Mouse (Mus musculus) brown adipose tissue, adult 24 weeks (tissue): ENCODE measurements around the gene Nxpe3. TPM values are rescaled to one million over a fixed set of nuclear protein-coding genes. Genes with fewer than 3 reads are reported as not detected.

ENCODE experiments used
- H3K27ac ChIP-seq: fragments of 200-500 bp; replicated peaks from 2 replicates; pipeline ENCODE4 v1.5.1; 2012; ENCODE audit warnings: low read depth, mild to moderate bottlenecking, low read length
- H3K4me1 ChIP-seq: fragments of 200-500 bp; 2 replicates; pipeline ENCODE4 v1.6.1; 2012; ENCODE audit warnings: low read length, mixed read lengths; ENCODE audit not compliant: control insufficient read depth, insufficient read depth, insufficient read length
- H3K4me3 ChIP-seq: fragments of 200-500 bp; 2 replicates; pipeline ENCODE4 v1.5.1; 2012; ENCODE audit warnings: low read depth, mild to moderate bottlenecking, low read length, moderate library complexity; ENCODE audit not compliant: insufficient read depth
- polyA plus RNA-seq: library from polyadenylated mRNA; stranded (reverse); fragments of >200 nt; gene quantifications from 2 replicates; pipeline ENCODE4 v1.2.4, GENCODE M21; 2012; ENCODE audit not compliant: missing spikeins, insufficient read depth, insufficient read length

The Nxpe3 gene
- polyA plus RNA-seq, 1 experiment, result not detected

DNA sequence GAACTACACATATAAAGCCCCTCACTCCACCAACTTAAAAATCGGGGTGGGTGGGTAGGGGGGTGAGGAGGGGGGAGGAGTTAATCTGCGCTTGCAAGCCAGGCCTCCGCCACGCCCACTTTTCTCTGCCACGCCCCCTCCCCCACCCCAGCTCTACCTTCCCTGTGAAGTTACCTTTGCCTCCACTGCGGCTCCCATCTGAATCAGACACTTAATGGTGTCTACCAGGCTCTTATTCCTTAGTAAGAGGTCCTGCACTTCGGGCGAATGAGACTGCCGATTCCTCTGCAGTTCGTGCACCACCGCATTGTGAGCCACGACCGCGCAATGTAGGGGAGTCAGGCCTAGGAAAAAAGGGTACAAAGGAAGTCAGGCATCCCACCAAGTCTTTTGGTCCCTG, 79.6 kb downstream of the Nxpe3 start:
- H3K27ac ChIP-seq, result no peak overlapping the region

DNA sequence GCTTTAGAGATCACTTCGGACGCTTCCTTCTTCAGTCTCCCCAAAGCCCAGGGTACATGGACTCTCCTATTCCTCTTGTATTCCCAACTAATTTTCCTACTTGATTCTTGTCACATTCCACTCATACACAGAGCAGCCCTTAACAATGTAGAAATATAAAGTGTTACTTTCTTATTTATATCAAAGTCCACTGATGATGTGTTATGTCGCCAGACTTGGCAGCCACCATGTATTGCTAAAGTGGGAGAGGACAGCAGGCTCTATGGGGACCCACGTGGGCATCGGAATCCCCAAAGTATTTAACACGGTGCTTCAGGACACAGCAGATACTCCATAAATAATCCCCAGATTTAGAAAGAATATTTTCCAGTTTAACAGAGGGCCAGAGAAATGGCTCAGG, 80.4 kb downstream of the Nxpe3 start:
- peak overlapping the region; percentile 33; the same call in 1 of the 2 replicates for H3K27ac ChIP-seq
- H3K4me1 ChIP-seq, result peaks cover 2% of the 10 kb centered on the region; the same call in 1 of the 2 replicates
- no peak overlapping the region for H3K4me3 ChIP-seq

More for the DNA sequence above, 79.6 kb downstream of the Nxpe3 start:
- no peak overlapping the region for H3K4me3 ChIP-seq
- peaks cover 2% of the 10 kb centered on the region; the same call in 1 of the 2 replicates for H3K4me1 ChIP-seq

DNA sequence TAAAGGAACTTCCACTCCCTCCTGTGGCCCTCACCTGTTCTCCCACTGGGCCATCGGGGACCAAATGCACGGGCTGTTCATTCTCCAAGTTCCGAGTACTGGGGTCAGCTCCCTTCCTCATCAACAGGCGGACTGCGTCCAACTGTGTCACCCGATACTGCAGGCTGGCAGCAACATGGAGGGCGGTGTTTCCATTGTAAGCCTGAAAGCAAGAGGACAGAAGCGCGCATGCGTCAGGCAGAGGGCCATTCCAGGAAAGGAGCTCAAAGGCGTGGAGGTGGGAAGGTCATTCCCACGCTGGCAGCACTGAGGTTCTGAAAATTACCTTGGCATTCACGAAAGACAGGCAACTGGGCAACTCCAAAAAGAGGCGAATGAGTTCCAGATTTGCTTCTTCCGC, 81.2 kb downstream of the Nxpe3 start:
- Histone ChIP-seq H3K4me3 (no peak overlapping the region), H3K27ac (0 out of 2 replicates have a peak overlapping the region, but pooled peaks have one; percentile 31), H3K4me1 (no peaks in the 10 kb centered on the region)

DNA sequence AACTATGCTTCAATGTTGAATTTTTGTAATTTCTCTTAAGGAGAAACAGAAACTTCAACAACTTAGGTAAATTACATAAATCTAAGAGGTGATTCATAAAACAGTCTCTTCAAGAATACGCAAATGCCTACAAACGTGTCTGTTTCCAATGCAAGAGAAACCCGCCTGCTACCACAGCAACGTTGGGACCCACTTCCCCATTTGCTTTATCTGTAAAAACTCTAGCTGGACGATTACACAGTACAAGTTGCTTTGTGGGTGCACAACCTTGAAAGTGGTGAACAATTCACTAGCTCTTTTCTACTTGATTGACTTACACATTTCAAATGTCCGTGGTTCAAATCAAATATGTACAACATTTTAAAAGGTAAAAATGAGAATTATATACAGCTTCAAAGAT, 83.3 kb downstream of the Nxpe3 start:
- Histone ChIP-seq H3K4me1 (peaks cover 3% of the 10 kb centered on the region; the same call in 1 of the 2 replicates), H3K4me3 (no peak overlapping the region), H3K27ac (no peak overlapping the region)

GRCm38 (mm10) chr16:55809779-55810514, 85.1 kb downstream of the Nxpe3 start:
- no peak overlapping the region for H3K27ac ChIP-seq
- peaks cover 3% of the 10 kb centered on the region; the same call in 1 of the 2 replicates for H3K4me1 ChIP-seq
- no peak overlapping the region for H3K4me3 ChIP-seq

DNA sequence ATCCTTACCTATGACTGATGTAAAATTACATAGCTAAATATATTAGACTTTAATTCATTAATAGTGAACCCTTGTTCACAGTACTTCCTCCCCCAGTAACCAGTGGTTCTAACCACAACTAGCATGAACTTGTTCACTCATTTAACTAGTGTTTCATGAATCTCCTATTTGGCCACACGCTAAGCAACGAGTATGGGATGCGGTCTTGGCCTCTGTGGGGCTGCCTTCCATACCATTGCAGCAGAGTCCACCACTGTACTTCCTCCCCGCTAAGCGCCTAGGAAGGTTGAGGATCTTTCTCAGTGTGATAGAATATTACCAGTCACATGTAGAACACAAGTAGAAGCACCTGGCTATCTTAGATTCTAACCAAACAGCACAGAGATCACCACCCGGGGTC, 85.7 kb downstream of the Nxpe3 start:
- no peak overlapping the region for H3K4me3 ChIP-seq
- H3K27ac ChIP-seq, result no peak overlapping the region
- H3K4me1 ChIP-seq, result peaks cover 3% of the 10 kb centered on the region; the same call in 1 of the 2 replicates

DNA sequence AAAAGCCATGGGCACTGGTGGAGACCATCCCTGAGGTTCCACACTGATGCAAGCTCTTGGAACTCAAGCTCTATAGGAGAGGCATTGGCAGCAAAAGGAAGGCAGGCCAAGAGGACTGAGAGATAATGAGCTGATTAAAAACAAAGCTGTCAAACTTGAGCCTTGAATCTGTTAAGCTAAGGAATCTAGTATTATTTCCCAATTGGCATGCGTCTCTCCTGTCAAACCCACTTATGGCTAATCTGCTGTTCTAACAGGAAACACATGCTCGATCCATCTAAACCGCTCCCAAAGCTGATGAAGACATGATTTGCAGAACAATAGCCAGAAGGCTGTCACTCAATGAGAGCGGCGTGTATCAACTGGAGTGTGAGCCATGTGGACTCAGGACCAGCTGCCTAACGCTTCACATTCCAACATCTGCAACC, 87.6 kb downstream of the Nxpe3 start:
- H3K4me3 ChIP-seq, result no peak overlapping the region
- H3K4me1 ChIP-seq, result peaks cover 3% of the 10 kb centered on the region; the same call in 1 of the 2 replicates
- H3K27ac ChIP-seq, result no peak overlapping the region

DNA sequence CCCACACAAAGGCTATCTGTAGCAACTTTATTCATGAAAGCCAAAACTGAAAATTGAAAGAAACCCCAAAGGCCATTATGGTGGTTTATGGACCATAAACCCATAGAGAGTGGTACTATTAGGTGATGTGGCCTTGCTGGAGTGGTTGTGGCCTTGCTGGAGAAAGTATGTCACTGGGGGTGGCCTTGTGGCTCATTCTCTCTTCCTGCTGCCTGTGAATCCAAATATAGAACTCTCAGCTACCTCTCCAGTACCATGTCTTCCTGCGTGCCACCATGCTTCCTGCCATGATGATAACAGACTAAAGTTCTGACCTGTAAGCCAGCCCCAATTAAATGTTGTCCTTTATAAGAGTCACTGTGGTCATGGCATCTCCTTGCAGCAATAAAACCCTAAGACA, 90.3 kb downstream of the Nxpe3 start:
- Histone ChIP-seq H3K4me3 (no peak overlapping the region), H3K27ac (no peak overlapping the region), H3K4me1 (peaks cover 3% of the 10 kb centered on the region; the same call in 1 of the 2 replicates)

DNA sequence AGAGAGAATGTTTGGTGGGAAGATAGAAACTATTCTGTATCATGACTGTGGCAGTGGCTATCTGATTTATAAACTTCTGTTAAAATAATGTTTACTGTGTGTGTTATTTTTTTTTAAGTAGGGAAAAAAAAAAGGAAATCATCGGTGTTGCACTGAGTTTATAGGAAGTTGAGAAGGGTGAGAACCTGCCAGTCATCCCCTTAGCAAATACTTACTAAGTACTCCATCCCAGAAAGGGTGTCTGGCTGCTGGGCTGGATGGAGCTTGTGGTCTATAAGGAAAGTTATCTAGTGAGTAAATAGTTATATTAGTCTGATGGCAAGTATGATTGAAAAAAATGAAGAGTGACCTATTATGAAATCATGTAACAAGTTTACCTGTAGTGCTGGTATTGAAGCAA, 93.5 kb downstream of the Nxpe3 start:
- Histone ChIP-seq H3K27ac (no peak overlapping the region), H3K4me1 (no peaks in the 10 kb centered on the region), H3K4me3 (no peak overlapping the region)

DNA sequence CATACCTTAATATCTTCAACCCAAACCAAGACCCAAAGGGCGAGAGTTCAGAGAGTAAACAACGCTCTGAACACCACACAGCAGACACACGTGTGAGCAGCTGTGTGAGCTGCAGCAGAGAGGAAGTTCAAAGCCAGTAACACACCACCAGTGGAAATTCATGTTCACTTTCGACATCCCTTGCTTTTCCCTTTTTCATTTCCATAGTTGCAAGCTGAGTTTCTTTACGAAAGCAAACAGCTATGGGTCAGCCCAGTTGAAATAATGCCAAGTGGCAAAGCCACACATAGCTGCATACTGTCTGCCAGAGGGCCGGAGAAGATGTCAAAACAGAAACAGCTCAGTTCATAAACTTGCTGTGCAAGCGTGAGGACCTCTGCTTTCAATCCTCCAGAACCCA, 96.2 kb downstream of the Nxpe3 start:
- H3K27ac ChIP-seq, result 0 out of 2 replicates have a peak overlapping the region, but pooled peaks have one; percentile 45
- H3K4me1 ChIP-seq, result no peaks in the 10 kb centered on the region
- H3K4me3 ChIP-seq, result no peak overlapping the region

DNA sequence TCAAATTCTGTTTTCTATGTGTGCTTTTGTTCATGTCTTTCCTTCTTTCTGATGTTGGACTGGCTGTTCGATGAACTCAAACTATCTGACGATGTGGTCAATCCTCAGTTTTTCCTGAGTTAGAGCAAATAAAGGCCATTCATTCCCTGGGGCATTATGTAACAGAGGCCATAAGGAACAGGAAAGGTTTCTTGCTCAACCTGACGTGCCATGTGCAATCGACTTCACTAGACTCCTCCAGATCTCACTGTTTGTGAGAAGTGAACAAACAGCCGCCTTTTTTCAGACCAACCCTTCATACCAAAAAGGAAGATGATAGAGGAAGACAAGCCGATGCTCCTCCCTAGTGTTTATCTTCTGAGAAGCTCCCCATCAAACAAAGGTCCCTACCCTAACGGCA, 104.8 kb downstream of the Nxpe3 start:
- no peak overlapping the region for H3K4me3 ChIP-seq
- peak overlapping the region; percentile 62 for H3K27ac ChIP-seq
- peaks cover 2% of the 10 kb centered on the region; the same call in 1 of the 2 replicates for H3K4me1 ChIP-seq

Other genes with a start within 250 kb of the Nxpe3 start
- 4.2 and 6.9 TPM in 2 replicates for gene Nfkbiz, start 56.4 kb downstream of the Nxpe3 start, polyA plus RNA-seq
- gene Cep97, start 39.6 kb upstream of the Nxpe3 start, polyA plus RNA-seq, result 1.4 and 2.0 TPM in 2 replicates
- 743 and 883 TPM in 2 replicates for gene Rpl24, start 71.0 kb upstream of the Nxpe3 start, polyA plus RNA-seq
- gene Zbtb11, start 78.6 kb upstream of the Nxpe3 start, polyA plus RNA-seq, result 6.5 and 7.2 TPM in 2 replicates
- gene Pcnp, start 134.5 kb upstream of the Nxpe3 start, polyA plus RNA-seq, result 76.0 and 80.9 TPM in 2 replicates
- 24.5 and 25.4 TPM in 2 replicates for gene Trmt10c, start 142.5 kb upstream of the Nxpe3 start, polyA plus RNA-seq
- 12.2 and 13.9 TPM in 2 replicates for gene Senp7, start 153.1 kb upstream of the Nxpe3 start, polyA plus RNA-seq